ENCODE assay signal across 8 mouse cellular contexts in genomic region chr7:34849660-34850059, GRCm38 (mm10). TPM values are rescaled to one million over a fixed set of nuclear protein-coding genes. Genes with fewer than 3 reads are reported as not detected.
DNase-seq lines count a peak whose midpoint lies in the region; ATAC-seq and TF ChIP-seq lines count a peak whose summit lies in the region.

No protein-coding gene starts in this region.

- no peak overlapping the region for H3K4me3 ChIP-seq in neural tube, embryonic 15.5 days (replicated peaks)
- H3K4me3 ChIP-seq in liver, embryonic 14.5 days (ENCODE audit: insufficient read depth in 1 of 2, low read depth in 2 of 2, low read length in 2 of 2) = no peak overlapping the region
- H3K4me3 ChIP-seq in midbrain, embryonic 13.5 days (replicated peaks) = no peak overlapping the region

- H3K27me3 ChIP-seq in neural tube, embryonic 15.5 days (replicated peaks) = no peaks in the 10 kb centered on the region
- H3K27me3 ChIP-seq in liver, embryonic 14.5 days (ENCODE audit: control insufficient read depth, insufficient read depth, low read length) = no peaks in the 10 kb centered on the region
- peaks cover 2% of the 10 kb centered on the region for H3K27me3 ChIP-seq in midbrain, embryonic 13.5 days

- 35% methylated on average over 10 of the region's 10 CpGs for WGBS in neural tube, embryonic 15.5 days
- 30% methylated on average over 10 of the region's 10 CpGs for WGBS in liver, embryonic 14.5 days (ENCODE audit: insufficient replicate concordance)
- 47% methylated on average over 10 of the region's 10 CpGs for WGBS in midbrain, embryonic 13.5 days

- no peak for TF ChIP-seq EP300 in liver, embryonic 14.5 days (IDR thresholded peaks at IDR 0.05; ENCODE audit: low read depth)

- H3K36me3 ChIP-seq in neural tube, embryonic 15.5 days = no peaks in the 10 kb centered on the region
- no peaks in the 10 kb centered on the region for H3K36me3 ChIP-seq in liver, embryonic 14.5 days (replicated peaks; ENCODE audit: control insufficient read depth, insufficient read depth, low read depth)
- no peaks in the 10 kb centered on the region for H3K36me3 ChIP-seq in midbrain, embryonic 13.5 days

- no peak overlapping the region for H3K9ac ChIP-seq in neural tube, embryonic 15.5 days (replicated peaks)
- no peak overlapping the region for H3K9ac ChIP-seq in liver, embryonic 14.5 days (replicated peaks)
- H3K9ac ChIP-seq in midbrain, embryonic 13.5 days (replicated peaks) = no peak overlapping the region

- H3K4me2 ChIP-seq in neural tube, embryonic 15.5 days = no peak overlapping the region
- no peak overlapping the region for H3K4me2 ChIP-seq in liver, embryonic 14.5 days (ENCODE audit: low read depth)
- no peak overlapping the region for H3K4me2 ChIP-seq in midbrain, embryonic 13.5 days (replicated peaks)

- peak; percentile 14 for DNase-seq in gastrocnemius, adult 18-20 months (ENCODE audit: low spot score)
- no peak for DNase-seq in gastrocnemius, adult 8-10 months (ENCODE audit: low spot score in 2 of 2)
- peak; percentile 23 for DNase-seq in neural tube, embryonic 10.5 days (ENCODE audit: extremely low spot score, low spot score)
- peak in 1 of 3 experiments; percentile 9 for DNase-seq in liver, embryonic 14.5 days (ENCODE audit: low read depth in 3 of 3, low spot score in 3 of 3)
- DNase-seq in urinary bladder, postnatal 10 days (ENCODE audit: low spot score) = no peak
- DNase-seq in MN1 (ENCODE audit: low spot score) = no peak

- no peaks in the 10 kb centered on the region for H3K9me3 ChIP-seq in neural tube, embryonic 15.5 days (replicated peaks)
- H3K9me3 ChIP-seq in liver, embryonic 14.5 days (ENCODE audit: control insufficient read depth, low read length) = no peaks in the 10 kb centered on the region
- no peaks in the 10 kb centered on the region; the same call in 1 of the 2 replicates for H3K9me3 ChIP-seq in midbrain, embryonic 13.5 days

- no peak overlapping the region for H3K27ac ChIP-seq in neural tube, embryonic 15.5 days (replicated peaks)
- H3K27ac ChIP-seq in liver, embryonic 14.5 days = no peak overlapping the region
- H3K27ac ChIP-seq in midbrain, embryonic 13.5 days = no peak overlapping the region

- peaks cover 6% of the 10 kb centered on the region for H3K4me1 ChIP-seq in neural tube, embryonic 15.5 days
- H3K4me1 ChIP-seq in liver, embryonic 14.5 days (replicated peaks; ENCODE audit: control insufficient read depth in 2 of 2, insufficient read depth in 2 of 2, low read length in 1 of 2) = no peaks in the 10 kb centered on the region
- H3K4me1 ChIP-seq in midbrain, embryonic 13.5 days (replicated peaks) = peaks cover 19% of the 10 kb centered on the region

- no peak for ATAC-seq in neural tube, embryonic 15.5 days (ENCODE audit: low FRiP score)
- no peak for ATAC-seq in liver, embryonic 14.5 days (ENCODE audit: insufficient read depth)
- ATAC-seq in midbrain, embryonic 13.5 days = no peak

- TF ChIP-seq CTCF in liver, embryonic 14.5 days (IDR thresholded peaks at IDR 0.05; ENCODE audit: low read depth) = peak; percentile 81

RNA-seq across cellular contexts. Expression of gene Chst8, which starts 37.1 kb away (rescaled TPM):
- total RNA-seq in gastrocnemius, adult 18-20 months (2021) = under 1 TPM; 0.45 to 0.84 TPM
- total RNA-seq in gastrocnemius, adult 8-10 months (2022) = 1 to 10 TPM in 1 of 4 experiments, under 1 TPM in 3; 0.29 to 1.6 (median 0.55) TPM
- polyA plus RNA-seq in neural tube, embryonic 15.5 days (2015; fragmentation: Nextera tagmentation; extraction: Ambion mirVana) = 13.2 and 13.3 TPM in 2 replicates
- polyA plus RNA-seq in liver, embryonic 14.5 days (2012; rRNA removed) = 0.25 and 0.26 TPM in 2 replicates
- polyA plus RNA-seq in liver, embryonic 14.5 days (2014; fragmentation: Nextera tagmentation; extraction: Ambion mirVana) = 0.09 and 0.37 TPM in 2 replicates
- 20.5 and 21.2 TPM in 2 replicates for polyA plus RNA-seq in midbrain, embryonic 13.5 days (2015; fragmentation: Nextera tagmentation; extraction: Ambion mirVana)

Comparison
In these comparisons a context has a peak if more than half of its experiments do, and no peak if none do; other contexts are left out.
1. DNase-seq: peak in gastrocnemius, adult 18-20 months (single experiment) and neural tube, embryonic 10.5 days (single experiment); none in gastrocnemius, adult 8-10 months (0 of 2), urinary bladder, postnatal 10 days (single experiment) and MN1 (single experiment).
2. RNA of gene Chst8, which starts 37.1 kb away (polyA plus RNA-seq): 20.5 to 21.2 TPM in midbrain, embryonic 13.5 days and 13.2 to 13.3 TPM in neural tube, embryonic 15.5 days; 0.09 to 0.37 TPM in liver, embryonic 14.5 days; every median in the first group is over 10 times any median in the second.